Mouse (Mus musculus) E14TG2a.4 (cell line): ENCODE data around the gene Rab13.

Experiments
- CTCF ChIP-seq: conservative IDR thresholded peaks from 2 replicates; pipeline ENCODE4 v1.5.1; 2014; ENCODE audit warnings: low read length
- NANOG ChIP-seq: IDR thresholded peaks from 2 replicates; pipeline ENCODE4 v1.6.1; 2014; ENCODE audit warnings: borderline replicate concordance, low read length, mixed read lengths
- POU5F1 ChIP-seq: IDR thresholded peaks from 2 replicates; pipeline ENCODE4 v1.6.1; 2014; ENCODE audit warnings: low read length, borderline replicate concordance

- TF ChIP-seq CTCF: no peak
- no peak for TF ChIP-seq NANOG
- TF ChIP-seq POU5F1: no peak
Observed at GRCm38 (mm10) chr3:90213956-90214684, 625 bp downstream of the Rab13 start.
